Mouse (Mus musculus) MEL (cell line): ENCODE results near the gene Ccdc155. TPM values are rescaled to one million over a fixed set of nuclear protein-coding genes. Genes with fewer than 3 reads are reported as not detected.

ENCODE experiments used
- DNase-seq: peaks from one replicate; pipeline ENCODE4 v3.0.0; 2011; ENCODE audit warnings: low read depth, low spot score
- H3K27ac ChIP-seq: 2 replicates; pipeline ENCODE4 v1.5.1; 2012; ENCODE audit warnings: low read depth, mild to moderate bottlenecking, control low read depth, low read length, moderate library complexity; ENCODE audit not compliant: control insufficient read depth
- H3K27me3 ChIP-seq, 2 experiments: fragments of 150-350 bp in 1 of 2; sonication (generic) in 1 of 2; 2 replicates each; pipeline ENCODE4 v1.6.1; 2012; ENCODE audit warnings: low read length in 2 of 2, mild to moderate bottlenecking in 2 of 2, improper control_type of control experiment in 1 of 2, moderate library complexity in 1 of 2; ENCODE audit not compliant: insufficient read depth in 2 of 2, control insufficient read depth in 1 of 2
- H3K36me3 ChIP-seq, 2 experiments: 2 replicates each; pipeline ENCODE4 v1.6.1; 2012 to 2014; ENCODE audit warnings: low read length in 2 of 2, improper control_type of control experiment in 1 of 2, inconsistent platforms in 1 of 2, mild to moderate bottlenecking in 1 of 2; ENCODE audit not compliant: insufficient read depth in 2 of 2, control insufficient read depth in 1 of 2
- H3K4me1 ChIP-seq, 2 experiments: fragments of 150-350 bp in 1 of 2; sonication (generic) in 1 of 2; 2 replicates each; pipeline ENCODE4 v1.6.1; 2012; ENCODE audit warnings: low read length in 2 of 2, improper control_type of control experiment in 1 of 2, mild to moderate bottlenecking in 1 of 2; ENCODE audit not compliant: insufficient read depth in 2 of 2, control insufficient read depth in 1 of 2
- H3K4me3 ChIP-seq, 2 experiments: fragments of 150-350 bp in 1 of 2; sonication (generic) in 1 of 2; 2 replicates each; pipeline ENCODE4 v1.5.1; 2012; ENCODE audit warnings: low read depth in 2 of 2, low read length in 2 of 2, mild to moderate bottlenecking in 2 of 2, moderate library complexity in 2 of 2, control low read depth in 1 of 2, improper control_type of control experiment in 1 of 2; ENCODE audit not compliant: control insufficient read depth in 1 of 2, insufficient read depth in 1 of 2
- H3K79me2 ChIP-seq: 2 replicates; pipeline ENCODE4 v1.6.1; 2012; ENCODE audit warnings: mild to moderate bottlenecking, low read length, moderate library complexity; ENCODE audit not compliant: control insufficient read depth, poor library complexity, insufficient read depth
- H3K9ac ChIP-seq: 2 replicates; pipeline ENCODE4 v1.6.1; 2012; ENCODE audit warnings: low read depth, mild to moderate bottlenecking, control low read depth, low read length, moderate library complexity; ENCODE audit not compliant: control insufficient read depth, poor library complexity, severe bottlenecking
- H3K9me3 ChIP-seq: fragments of 150-350 bp; sonication (generic); replicated peaks from 2 replicates; pipeline ENCODE4 v1.6.1; 2012; ENCODE audit warnings: mild to moderate bottlenecking, low read length, improper control_type of control experiment, moderate library complexity; ENCODE audit not compliant: insufficient read depth
- BHLHE40 ChIP-seq: IDR thresholded peaks from 2 replicates; pipeline ENCODE4 v1.6.1; 2012; ENCODE audit warnings: low read depth, mild to moderate bottlenecking, inconsistent platforms, low read length, improper control_type of control experiment, borderline replicate concordance
- ELF1 ChIP-seq: IDR thresholded peaks from 2 replicates; pipeline ENCODE4 v1.6.1; 2014; ENCODE audit warnings: low read depth, mild to moderate bottlenecking, inconsistent platforms, low read length, improper control_type of control experiment, moderate library complexity
- EP300 ChIP-seq, 2 experiments: IDR thresholded peaks; 2 replicates each; pipeline ENCODE4 v1.6.1; 2011; ENCODE audit warnings: improper control_type of control experiment in 2 of 2, low read length in 2 of 2, low read depth in 1 of 2, mild to moderate bottlenecking in 1 of 2
- ETS1 ChIP-seq: IDR thresholded peaks from 2 replicates; pipeline ENCODE4 v1.6.1; 2012; ENCODE audit warnings: low read depth, mild to moderate bottlenecking, inconsistent platforms, low read length, improper control_type of control experiment, moderate library complexity
- GABPA ChIP-seq: IDR thresholded peaks from 2 replicates; pipeline ENCODE4 v1.6.1; 2012; ENCODE audit warnings: low read depth, mild to moderate bottlenecking, inconsistent platforms, low read length, improper control_type of control experiment, moderate library complexity
- KAT2A ChIP-seq: conservative IDR thresholded peaks from 2 replicates; pipeline ENCODE4 v1.6.1; 2012; ENCODE audit warnings: low read depth, low read length, improper control_type of control experiment, inconsistent platforms
- MAFK ChIP-seq: IDR thresholded peaks from 2 replicates; pipeline ENCODE4 v1.6.1; 2011; ENCODE audit warnings: low read depth, mild to moderate bottlenecking, low read length, improper control_type of control experiment, borderline replicate concordance
- MAZ ChIP-seq: IDR thresholded peaks from 2 replicates; pipeline ENCODE4 v1.6.1; 2012; ENCODE audit warnings: low read depth, mild to moderate bottlenecking, inconsistent platforms, low read length, improper control_type of control experiment
- MEF2A ChIP-seq: IDR thresholded peaks from 2 replicates; pipeline ENCODE4 v1.6.1; 2014; ENCODE audit warnings: low read depth, mild to moderate bottlenecking, inconsistent platforms, low read length, improper control_type of control experiment; ENCODE audit not compliant: poor library complexity, insufficient replicate concordance, severe bottlenecking; ENCODE audit errors: extremely low read depth
- MYB ChIP-seq: IDR thresholded peaks from 2 replicates; pipeline ENCODE4 v1.6.1; 2011; ENCODE audit warnings: mild to moderate bottlenecking, low read depth, low read length, improper control_type of control experiment
- POLR2AphosphoS2 ChIP-seq: IDR thresholded peaks from 2 replicates; pipeline ENCODE4 v1.6.1; 2011; ENCODE audit warnings: low read length, improper control_type of control experiment
- POLR2AphosphoS5 ChIP-seq: IDR thresholded peaks from 2 replicates; pipeline ENCODE4 v1.6.1; 2012; ENCODE audit warnings: low read depth, borderline replicate concordance, mild to moderate bottlenecking, inconsistent platforms, low read length, moderate library complexity, mixed read lengths
- RCOR1 ChIP-seq: IDR thresholded peaks from 2 replicates; pipeline ENCODE4 v1.6.1; 2012; ENCODE audit warnings: low read depth, mild to moderate bottlenecking, inconsistent platforms, low read length, improper control_type of control experiment
- SMC3 ChIP-seq: IDR thresholded peaks from 2 replicates; pipeline ENCODE4 v1.6.1; 2011; ENCODE audit warnings: low read depth, low read length, improper control_type of control experiment
- TBP ChIP-seq: IDR thresholded peaks from 2 replicates; pipeline ENCODE4 v1.8.0; 2011; ENCODE audit warnings: low read depth, low read length, improper control_type of control experiment
- ZKSCAN1 ChIP-seq: IDR thresholded peaks from 2 replicates; pipeline ENCODE4 v1.6.1; 2012; ENCODE audit warnings: low read depth, mild to moderate bottlenecking, inconsistent platforms, low read length, improper control_type of control experiment, moderate library complexity
- polyA plus RNA-seq, 2 experiments: library from polyadenylated mRNA; stranded (reverse) in 1 of 2; unstranded in 1 of 2; fragments of >175 nt in 1 of 2; fragments of >200 nt in 1 of 2; gene quantifications; 2 replicates each; pipeline versions ENCODE4 v1.2.1 to v1.2.4; 2012; ENCODE audit warnings: low replicate concordance in 2 of 2, low read depth in 1 of 2; ENCODE audit not compliant: insufficient read length in 2 of 2, insufficient read depth in 1 of 2, missing spikeins in 1 of 2
- total RNA-seq: library from RNA; depleted of rRNA; stranded (reverse); fragments of 300-350 nt; gene quantifications from 2 replicates; pipeline ENCODE4 v1.2.3, GENCODE M21; 2012

Ccdc155 gene
- total and polyA plus RNA-seq, 3 experiments = 0.27 to 0.38 TPM; not detected in 1

DNA sequence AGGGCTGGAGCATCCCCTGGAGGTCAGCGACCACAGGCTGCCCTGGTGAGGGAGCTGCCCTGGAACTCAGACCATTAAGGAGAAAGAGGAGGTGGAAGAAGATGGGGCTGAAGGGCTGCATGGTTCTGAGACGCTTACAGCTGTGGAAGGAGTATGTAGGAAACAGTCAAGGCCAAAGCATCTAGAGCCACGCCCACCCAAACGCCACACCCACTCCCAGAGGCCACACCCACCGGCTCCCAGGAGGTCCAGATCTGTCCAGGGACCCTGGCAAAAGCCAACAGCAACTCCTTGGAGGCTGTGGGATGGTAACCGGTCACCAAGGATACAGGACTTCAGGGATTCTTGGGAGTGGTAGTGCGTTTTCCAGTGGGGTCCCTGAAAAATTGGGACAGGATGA, 26.1 kb downstream of the Ccdc155 start:
- H3K4me1 ChIP-seq = peaks cover 0 to 5% of the 10 kb centered on the region in 2 experiments; a peak in 2 of 4 replicates
- no peak overlapping the region for H3K27ac ChIP-seq
- H3K79me2 ChIP-seq = no peaks in the 10 kb centered on the region
- H3K9me3 ChIP-seq = no peaks in the 10 kb centered on the region
- H3K9ac ChIP-seq = no peak overlapping the region
- H3K27me3 ChIP-seq = no peaks in the 10 kb centered on the region
- DNase-seq = no peak
- TF ChIP-seq GABPA (no peak), POLR2AphosphoS5 (no peak), MYB (no peak), TBP (no peak), MAZ (no peak), POLR2AphosphoS2 (no peak), BHLHE40 (no peak), RCOR1 (no peak), MEF2A (no peak), SMC3 (no peak), ELF1 (no peak), ETS1 (no peak), EP300 (IDR thresholded peaks at IDR 0.05; ENCODE audit: low read depth in 1 of 2, low read length in 2 of 2) (no peak)
- H3K4me3 ChIP-seq = no peak overlapping the region
- H3K36me3 ChIP-seq = peaks cover 0 to 3% of the 10 kb centered on the region in 2 experiments; a peak in 2 of 4 replicates

DNA sequence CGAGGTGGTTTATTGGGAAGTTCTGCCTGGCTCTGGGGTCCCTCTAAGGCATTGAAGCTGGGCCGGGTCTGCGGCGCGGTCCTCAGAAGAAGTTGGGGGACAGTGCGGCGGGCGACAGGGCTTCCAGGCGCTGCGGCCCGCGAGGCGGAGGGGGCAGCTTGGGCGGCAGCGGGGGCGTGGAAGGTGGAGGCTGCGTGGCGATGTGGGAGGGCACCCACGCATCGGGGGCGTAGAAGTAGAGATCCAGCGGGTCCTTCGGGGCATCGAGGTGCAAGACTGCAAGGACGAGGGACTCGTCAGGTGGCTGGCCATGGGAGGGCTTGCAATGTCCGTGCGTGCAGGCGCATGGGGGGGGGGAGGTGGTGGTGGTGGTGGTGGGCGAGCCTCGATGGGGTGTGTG, 28.3 kb downstream of the Ccdc155 start:
- no peak overlapping the region for H3K4me3 ChIP-seq
- no peaks in the 10 kb centered on the region for H3K27me3 ChIP-seq
- H3K79me2 ChIP-seq = no peaks in the 10 kb centered on the region
- no peak overlapping the region for H3K9ac ChIP-seq
- no peaks in the 10 kb centered on the region for H3K4me1 ChIP-seq
- TF ChIP-seq KAT2A (no peak), MAFK (no peak), ZKSCAN1 (no peak)
- TF ChIP-seq, all 39 proteins: peak for 0
- no peaks in the 10 kb centered on the region for H3K36me3 ChIP-seq
- DNase-seq = no peak
- no peaks in the 10 kb centered on the region for H3K9me3 ChIP-seq
- no peak overlapping the region for H3K27ac ChIP-seq
